Mouse (Mus musculus) lung, adult 2 months (tissue): ENCODE measurements around the gene Sephs1.

ENCODE experiments used
- CTCF ChIP-seq: fragments of 200-500 bp; IDR thresholded peaks from 2 replicates; pipeline ENCODE4 v1.5.1; 2011; ENCODE audit warnings: mild to moderate bottlenecking, low read length, control low read depth; ENCODE audit not compliant: insufficient read depth
- POLR2A ChIP-seq: fragments of 200-500 bp; IDR thresholded peaks from 2 replicates; pipeline ENCODE4 v1.6.1; 2011; ENCODE audit warnings: low read depth, mild to moderate bottlenecking, control low read depth, low read length, borderline replicate concordance; ENCODE audit errors: extremely low read depth

DNA sequence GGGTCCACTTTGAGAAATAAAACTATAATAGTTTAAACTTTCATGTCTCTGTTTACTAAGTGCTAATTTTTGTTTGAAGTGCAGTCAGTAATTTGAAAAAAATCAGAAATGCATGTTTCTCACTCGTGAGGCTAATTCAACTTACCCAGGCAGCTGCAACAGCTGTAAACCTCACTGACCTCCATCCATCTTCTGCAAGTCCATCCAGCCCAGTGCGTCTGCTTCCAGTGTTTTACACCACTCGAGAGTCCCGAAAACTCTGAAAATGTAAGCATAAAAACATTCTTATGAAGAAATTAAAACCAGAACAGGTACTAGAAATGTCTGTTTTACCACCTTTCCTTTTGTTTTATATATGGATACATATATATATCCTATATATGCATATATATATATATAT is 29.2 kb downstream of the Sephs1 start:
- TF ChIP-seq POLR2A (no peak), CTCF (no peak)
